Mouse (Mus musculus) olfactory bulb, adult 2 months (tissue): ENCODE measurements around the gene Hivep3.

Source experiments
- CTCF ChIP-seq: fragments of 200-500 bp; IDR thresholded peaks from 2 replicates; pipeline ENCODE4 v1.5.1; 2012; ENCODE audit warnings: low read depth, mild to moderate bottlenecking, low read length, moderate library complexity; ENCODE audit not compliant: insufficient read depth
- POLR2A ChIP-seq: fragments of 200-500 bp; IDR thresholded peaks from 2 replicates; pipeline ENCODE4 v1.6.1; 2012; ENCODE audit warnings: mild to moderate bottlenecking, low read depth, low read length, moderate library complexity; ENCODE audit not compliant: insufficient read depth

DNA sequence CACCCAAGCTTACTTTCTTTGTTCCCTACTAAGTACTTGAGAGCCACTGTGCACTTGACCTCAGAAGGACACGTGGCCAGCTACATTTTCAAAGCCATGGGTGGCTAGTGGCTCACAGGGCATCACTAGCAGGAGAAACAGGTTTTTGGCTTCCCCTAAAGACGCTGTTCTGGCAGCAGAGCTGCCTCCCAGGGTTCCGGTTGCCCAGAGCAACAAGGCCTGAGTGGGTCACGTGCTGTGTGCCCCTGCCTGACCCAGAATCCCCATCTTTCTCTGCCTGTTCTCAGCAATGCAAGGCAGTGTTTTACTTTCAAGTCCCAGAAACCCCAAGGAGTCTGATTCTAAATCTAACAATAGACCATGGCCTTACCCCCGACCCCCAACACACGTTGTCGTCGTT is 198.3 kb downstream of the Hivep3 start:
- TF ChIP-seq CTCF (no peak), POLR2A (no peak)
